Mouse (Mus musculus) E14TG2a.4 (cell line): ENCODE measurements around the gene Kbtbd13.
"Not testable (repeated sequence)": the region's sequence is repeated elsewhere in the genome, so short reads cannot be mapped to it uniquely, and the experiment has no call there.

Experiments used
- H3K27me3 ChIP-seq: 2 replicates; pipeline ENCODE4 v1.6.1; 2014; ENCODE audit warnings: low read length, control low read depth; ENCODE audit not compliant: insufficient read depth
- H3K36me3 ChIP-seq: 2 replicates; pipeline ENCODE4 v1.6.1; 2014; ENCODE audit warnings: low read length, control low read depth; ENCODE audit not compliant: insufficient read depth
- H3K4me1 ChIP-seq: replicated peaks from 2 replicates; pipeline ENCODE4 v1.6.1; 2014; ENCODE audit warnings: low read depth, low read length, control low read depth
- H3K4me3 ChIP-seq: replicated peaks from 2 replicates; pipeline ENCODE4 v1.5.1; 2014; ENCODE audit warnings: mild to moderate bottlenecking, low read length
- H3K9me3 ChIP-seq: 2 replicates; pipeline ENCODE4 v1.6.1; 2014; ENCODE audit warnings: low read length, control low read depth
- CTCF ChIP-seq: conservative IDR thresholded peaks from 2 replicates; pipeline ENCODE4 v1.5.1; 2014; ENCODE audit warnings: low read length
- NANOG ChIP-seq: IDR thresholded peaks from 2 replicates; pipeline ENCODE4 v1.6.1; 2014; ENCODE audit warnings: borderline replicate concordance, low read length, mixed read lengths
- POU5F1 ChIP-seq: IDR thresholded peaks from 2 replicates; pipeline ENCODE4 v1.6.1; 2014; ENCODE audit warnings: low read length, borderline replicate concordance

The Kbtbd13 gene

GRCm38 (mm10) chr9:65347112-65347850 lies 44.2 kb downstream of the Kbtbd13 start:
- peaks cover 36% of the 10 kb centered on the region for H3K4me1 ChIP-seq
- peaks cover 2% of the 10 kb centered on the region; the same call in 1 of the 2 replicates for H3K36me3 ChIP-seq
- H3K27me3 ChIP-seq: no peaks in the 10 kb centered on the region; the same call in 1 of the 2 replicates
- TF ChIP-seq CTCF (no peak), NANOG (no peak), POU5F1 (no peak)
- peak overlapping the region; percentile 96 for H3K4me3 ChIP-seq
- H3K9me3 ChIP-seq: peaks cover 15% of the 10 kb centered on the region

GRCm38 (mm10) chr9:65346476-65347111 lies 44.9 kb downstream of the Kbtbd13 start:
- TF ChIP-seq NANOG (no peak), CTCF (no peak), POU5F1 (no peak)
- H3K9me3 ChIP-seq: peaks cover 15% of the 10 kb centered on the region
- peaks cover 2% of the 10 kb centered on the region; the same call in 1 of the 2 replicates for H3K36me3 ChIP-seq
- H3K4me1 ChIP-seq: peaks cover 36% of the 10 kb centered on the region
- H3K27me3 ChIP-seq: no peaks in the 10 kb centered on the region; the same call in 1 of the 2 replicates
- peak overlapping the region; percentile 96 for H3K4me3 ChIP-seq

GRCm38 (mm10) chr9:65345854-65346475 lies 45.5 kb downstream of the Kbtbd13 start, which contains the start of gene Pdcd7:
Gene Pdcd7, plus strand, starts transcription at chr9:65346104.
- no peak for TF ChIP-seq POU5F1
- no peak for TF ChIP-seq NANOG
- no peak for TF ChIP-seq CTCF
- H3K4me1 ChIP-seq: peaks cover 35% of the 10 kb centered on the region
- no peaks in the 10 kb centered on the region; the same call in 1 of the 2 replicates for H3K27me3 ChIP-seq
- peaks cover 2% of the 10 kb centered on the region; the same call in 1 of the 2 replicates for H3K36me3 ChIP-seq
- H3K4me3 ChIP-seq: peak within 1 kb of the TSS; percentile 96
- peaks cover 15% of the 10 kb centered on the region for H3K9me3 ChIP-seq

- Histone ChIP-seq H3K9me3 (peaks cover 19% of the 10 kb centered on the region), H3K4me1 (peaks cover 30% of the 10 kb centered on the region), H3K4me3 (peak overlapping the region; percentile 96)
- not testable (repeated sequence) for H3K27me3 ChIP-seq, H3K36me3 ChIP-seq
Measured at GRCm38 (mm10) chr9:65345439-65345838, 46.0 kb downstream of the Kbtbd13 start.

- Histone ChIP-seq H3K4me3 (no peak overlapping the region), H3K9me3 (peaks cover 19% of the 10 kb centered on the region), H3K4me1 (peaks cover 15% of the 10 kb centered on the region), H3K36me3 (no peaks in the 10 kb centered on the region), H3K27me3 (peaks cover 21% of the 10 kb centered on the region)
- TF ChIP-seq CTCF: no peak
- TF ChIP-seq POU5F1: no peak
- no peak for TF ChIP-seq NANOG
Measured at GRCm38 (mm10) chr9:65340414-65340813, 51.0 kb downstream of the Kbtbd13 start.

GRCm38 (mm10) chr9:65339146-65339545 lies 52.3 kb downstream of the Kbtbd13 start:
- no peaks in the 10 kb centered on the region for H3K36me3 ChIP-seq
- H3K4me3 ChIP-seq: no peak overlapping the region
- peaks cover 7% of the 10 kb centered on the region; the same call in 1 of the 2 replicates for H3K9me3 ChIP-seq
- TF ChIP-seq NANOG: peak; percentile 71; the same call in 1 of the 2 replicates
- TF ChIP-seq CTCF: no peak
- TF ChIP-seq POU5F1: no peak
- peaks cover 27% of the 10 kb centered on the region for H3K27me3 ChIP-seq
- H3K4me1 ChIP-seq: peaks cover 15% of the 10 kb centered on the region
